Mouse (Mus musculus) heart, adult 2 months (tissue): ENCODE measurements around the gene P4ha2.

Experiments
- CTCF ChIP-seq: fragments of 200-600 bp; IDR thresholded peaks from 2 replicates; pipeline ENCODE4 v1.8.1; 2022; ENCODE audit warnings: antibody characterized with exemption, mild to moderate bottlenecking, moderate library complexity
- POLR2A ChIP-seq: fragments of 200-500 bp; IDR thresholded peaks from 2 replicates; pipeline ENCODE4 v1.6.1; 2011; ENCODE audit warnings: mild to moderate bottlenecking, low read depth, low read length, control low read depth; ENCODE audit not compliant: insufficient read depth

GRCm38 (mm10) chr11:54106676-54107075 lies 6.8 kb downstream of the P4ha2 start:
- TF ChIP-seq CTCF = no peak
- no peak for TF ChIP-seq POLR2A
